Mouse (Mus musculus): ENCODE data around the gene Asb13.

DNA sequence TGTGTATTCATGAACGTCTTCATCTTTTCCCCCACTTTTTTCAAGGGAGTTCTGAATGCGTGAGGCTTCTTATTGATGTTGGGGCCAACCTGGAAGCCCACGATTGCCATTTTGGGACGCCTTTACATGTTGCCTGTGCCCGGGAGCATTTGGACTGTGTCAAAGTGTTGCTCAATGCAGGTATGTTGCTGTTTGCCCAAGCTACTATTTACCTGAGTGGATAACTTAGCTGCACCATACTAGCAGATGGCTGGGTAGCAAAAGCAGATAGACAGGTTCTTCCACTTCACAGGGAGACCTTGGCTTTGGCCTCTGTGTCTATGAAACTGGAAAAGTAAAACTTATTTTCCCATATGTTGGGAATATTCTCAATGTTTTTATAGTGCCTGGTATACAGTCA, 11.0 kb downstream of the Asb13 start:
- TF ChIP-seq CTCF (IDR thresholded peaks at IDR 0.05; ENCODE audit: extremely low read depth, insufficient read depth, insufficient read length, insufficient replicate concordance) (no peak), POLR2A (IDR thresholded peaks at IDR 0.05; ENCODE audit: low read depth, low read length) (no peak)

All from spleen, adult 2 months (tissue).